Mouse (Mus musculus): ENCODE measurements around the gene Gm20388. TPM values are rescaled to one million over a fixed set of nuclear protein-coding genes. Genes with fewer than 3 reads are reported as not detected.
A peak's percentile ranks its signal among the peaks of the same experiment; 100 is the strongest.
"Not testable (repeated sequence)": the region's sequence is repeated elsewhere in the genome, so short reads cannot be mapped to it uniquely, and the experiment has no call there.

Gene Gm20388
- total RNA-seq, 2 experiments from 2014 or later = 4.4 to 7.8 TPM

DNA sequence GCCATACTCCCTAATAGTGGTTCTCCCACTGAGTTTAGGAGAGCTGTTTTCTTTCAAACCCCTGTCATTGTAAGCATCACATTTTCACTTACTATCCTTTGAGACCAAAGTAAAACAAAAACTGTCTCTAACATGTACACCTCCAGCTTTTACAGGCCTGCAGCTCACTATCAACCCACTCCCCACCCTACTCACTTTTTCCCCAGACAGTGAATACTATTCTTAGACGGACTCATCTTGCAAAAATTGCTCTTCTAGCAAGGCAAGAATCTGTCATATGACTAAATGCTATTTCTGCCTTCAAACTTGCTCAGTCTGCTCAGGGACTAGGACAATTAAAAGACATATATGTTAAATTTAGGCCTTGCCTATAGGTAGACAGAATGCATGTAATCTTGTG, 3714.1 kb downstream of the Gm20388 start:
- peak; percentile 13 to 36 for DNase-seq (ENCODE audit: low spot score in 2 of 2)

DNA sequence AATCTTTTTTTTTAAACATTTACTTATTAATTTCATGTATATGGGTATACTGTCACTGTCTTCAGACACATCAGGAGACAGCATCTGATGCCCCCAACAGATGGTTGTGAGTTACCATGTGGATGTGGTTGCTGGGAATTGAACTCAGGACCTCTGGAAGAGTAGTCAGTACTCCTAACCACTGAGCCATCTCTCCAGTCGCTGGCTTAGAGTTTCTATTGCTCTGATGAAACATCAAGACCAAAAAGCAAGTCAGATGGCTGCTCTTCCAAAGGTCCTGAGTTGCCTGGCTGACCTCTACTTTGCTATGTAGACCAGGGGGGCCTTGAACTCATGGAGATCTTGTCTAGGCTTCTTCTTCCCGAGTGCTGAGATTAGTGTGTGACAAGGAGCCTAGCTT, 3715.1 kb downstream of the Gm20388 start:
- no peak for DNase-seq (ENCODE audit: low spot score in 2 of 2)

DNA sequence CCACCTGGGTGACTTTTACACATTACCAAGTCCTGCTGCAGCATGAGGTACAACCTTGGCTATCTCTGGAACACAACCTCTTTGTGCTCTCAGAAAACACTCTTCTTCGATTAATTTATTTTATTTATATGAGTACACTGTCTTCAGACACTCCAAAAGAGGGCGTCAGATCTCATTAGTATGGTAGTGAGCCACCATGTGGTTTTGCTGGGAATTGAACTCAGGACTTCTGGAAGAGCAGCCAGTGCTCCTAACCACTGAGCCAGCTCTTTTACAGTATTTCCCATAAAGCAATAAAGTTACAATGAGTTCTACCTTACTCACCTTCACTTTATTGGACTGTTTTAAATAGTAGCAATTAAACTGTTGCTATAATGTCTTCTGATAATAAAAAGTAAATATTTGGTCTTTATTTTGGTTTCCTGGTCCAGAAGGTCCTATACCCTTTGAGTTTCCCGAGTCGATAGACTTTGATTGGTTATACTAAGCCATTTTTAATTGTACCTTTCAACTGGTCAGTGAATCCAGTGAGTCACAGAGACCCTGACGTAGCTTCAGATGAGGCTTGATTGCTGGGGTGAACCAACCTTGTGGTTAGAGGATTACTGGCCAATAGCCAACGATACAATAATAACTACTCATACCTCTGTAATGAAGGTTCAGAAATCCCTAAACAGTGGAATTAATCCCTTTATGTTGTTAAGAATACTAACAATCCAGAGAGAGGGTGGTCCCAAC, 3716.9 kb downstream of the Gm20388 start:
- DNase-seq (ENCODE audit: low spot score in 2 of 2) = no peak

DNA sequence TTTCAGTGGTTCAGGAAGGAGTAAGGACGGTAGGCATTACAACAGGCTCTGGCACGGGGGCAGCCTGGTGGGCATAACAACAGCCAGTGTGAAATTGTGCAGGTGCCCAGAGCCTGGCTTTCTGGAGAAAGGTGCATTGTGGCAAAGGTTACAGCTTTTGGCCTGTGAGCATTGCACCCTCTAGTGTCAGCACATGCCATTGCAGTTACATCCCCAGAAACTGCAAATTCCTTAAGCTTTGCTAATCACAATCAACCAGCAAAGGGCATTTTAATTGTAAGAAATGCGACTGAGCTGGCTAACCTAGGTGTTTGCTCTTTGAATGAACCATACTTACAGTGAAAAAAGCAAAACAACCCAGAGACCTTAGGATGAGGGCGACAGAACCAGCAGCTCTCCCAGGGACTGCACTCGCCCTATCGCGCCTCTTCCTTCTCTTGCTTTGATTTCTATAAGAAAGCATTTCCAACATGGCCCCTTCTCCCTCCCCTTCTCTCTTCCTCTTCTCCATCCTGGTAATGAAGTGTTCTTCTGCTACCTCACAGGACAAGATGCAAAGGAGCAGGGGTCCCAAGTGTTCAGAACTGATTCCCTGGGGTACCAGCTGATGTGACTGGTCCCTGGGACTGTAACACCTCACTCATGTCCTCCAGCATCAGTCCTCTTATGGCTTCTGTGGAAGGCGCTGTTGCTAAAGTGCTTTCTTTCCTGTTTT, 3717.8 kb downstream of the Gm20388 start:
- peak; percentile 47 to 49 for DNase-seq (ENCODE audit: low spot score in 2 of 2)

DNA sequence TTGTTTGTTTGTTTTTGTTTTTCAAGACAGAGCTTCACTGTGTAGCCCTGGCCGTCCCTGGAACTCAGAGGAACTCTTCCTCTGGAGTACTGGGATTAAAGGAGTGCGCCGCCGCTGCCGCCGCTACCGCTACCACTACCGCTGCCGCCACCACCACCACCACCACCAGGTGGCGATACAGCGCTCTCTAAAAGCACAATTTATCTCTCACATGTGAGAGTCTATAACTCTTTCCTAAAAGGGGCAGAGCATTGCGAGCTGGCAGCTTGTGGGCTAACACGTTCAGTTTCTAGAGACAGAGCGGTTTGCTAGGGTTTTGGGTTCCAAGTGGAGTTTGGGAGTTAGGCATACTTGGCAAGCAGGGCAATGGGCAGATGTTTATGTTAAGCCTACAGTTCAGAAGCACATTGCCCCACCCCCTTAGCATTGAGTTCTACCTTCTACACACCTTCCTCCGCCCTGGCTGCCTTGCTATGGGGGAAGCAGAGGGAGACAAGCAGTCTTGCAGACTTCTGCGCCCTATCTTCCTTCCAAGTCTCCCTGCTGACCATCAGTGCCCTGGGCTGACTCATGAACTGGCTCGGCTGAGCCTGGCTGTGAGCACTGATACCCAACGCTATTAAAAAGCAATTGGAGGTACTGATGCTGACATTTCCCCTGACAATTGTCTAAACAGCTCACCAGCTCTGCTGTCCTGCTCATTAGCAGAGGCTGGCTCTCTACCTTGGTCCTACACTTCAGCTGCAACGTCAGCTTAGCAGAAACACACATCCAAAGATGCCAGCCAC, 3718.5 kb downstream of the Gm20388 start:
- DNase-seq (ENCODE audit: low spot score in 2 of 2) = peak; percentile 80 to 81

DNA sequence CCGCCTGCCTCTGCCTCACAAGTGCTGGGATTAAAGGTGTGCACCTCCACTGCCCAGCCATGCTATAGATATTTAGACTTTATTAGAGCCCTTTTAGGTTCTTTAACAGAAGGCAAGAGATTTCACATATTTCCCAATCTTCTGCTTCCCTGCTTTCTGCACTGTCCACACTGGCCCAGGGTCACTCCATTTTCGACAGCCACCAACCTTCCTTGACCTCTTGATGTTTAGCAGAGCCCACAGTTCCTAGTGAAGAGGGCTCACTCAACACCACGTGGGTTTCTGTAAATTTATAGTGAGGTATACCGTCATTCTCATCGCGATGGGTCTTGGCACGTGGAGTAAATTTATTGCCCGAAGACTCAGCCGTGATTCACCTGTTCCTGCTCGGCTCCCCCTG, 3719.4 kb downstream of the Gm20388 start:
- no peak for DNase-seq (ENCODE audit: low spot score in 2 of 2)

DNA sequence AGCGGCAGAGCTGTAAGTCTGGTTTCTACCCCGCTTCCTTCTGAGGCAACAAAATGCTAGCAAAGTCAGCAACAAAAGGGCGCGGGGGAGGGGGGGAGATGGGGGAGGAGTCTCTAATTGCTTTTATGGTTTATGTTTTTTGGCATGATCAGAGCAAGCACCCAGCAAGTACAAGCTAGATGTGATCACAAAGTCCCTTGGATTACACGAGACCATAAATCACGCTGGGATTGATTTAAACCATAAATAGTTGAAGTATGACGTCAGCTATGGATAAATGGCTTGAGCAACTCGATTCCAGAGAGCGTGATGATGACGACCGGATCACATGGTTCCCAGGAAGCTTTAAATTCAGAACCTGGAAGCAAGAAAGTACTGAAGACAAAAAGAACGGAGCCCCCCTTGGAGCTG, 3720.2 kb downstream of the Gm20388 start:
- no peak for DNase-seq (ENCODE audit: low spot score in 2 of 2)

DNA sequence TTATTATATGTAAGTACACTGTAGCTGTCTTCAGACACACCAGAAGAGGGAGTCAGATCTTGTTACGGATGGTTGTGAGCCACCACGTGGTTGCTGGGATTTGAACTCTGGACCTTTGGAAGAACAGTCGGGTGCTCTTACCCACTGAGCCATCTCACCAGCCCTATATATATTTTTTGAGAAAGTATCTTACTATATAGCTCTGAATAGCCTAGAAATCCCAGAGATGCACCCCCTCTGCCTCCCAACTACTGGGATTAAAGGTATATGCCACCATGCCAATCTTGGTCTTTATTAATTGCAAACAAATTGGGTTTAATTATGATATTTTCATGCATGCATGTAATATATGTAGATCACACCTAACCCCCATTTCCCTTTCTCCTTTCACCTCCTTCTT, 3721.1 kb downstream of the Gm20388 start:
- not testable (repeated sequence) for DNase-seq (ENCODE audit: low spot score in 2 of 2)

DNA sequence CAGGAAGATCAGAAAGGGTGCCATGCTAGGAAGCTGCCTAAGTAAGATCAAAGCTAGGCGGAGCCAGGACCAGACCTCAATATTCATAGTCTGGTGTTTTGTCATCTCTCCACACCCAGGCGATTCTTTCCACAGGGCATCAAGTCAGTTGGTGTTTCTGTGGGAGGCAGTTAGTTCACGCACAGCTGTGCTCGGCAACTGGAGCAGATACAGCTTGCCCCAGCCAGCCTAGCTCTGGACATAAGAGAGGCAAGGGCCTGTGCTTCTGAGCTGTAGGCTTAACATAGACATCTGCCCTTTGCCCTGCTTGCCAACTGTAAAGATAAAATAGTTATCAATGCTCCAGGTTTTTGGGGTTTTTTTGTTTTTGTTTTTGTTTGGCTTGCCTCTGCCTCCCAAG, 3721.6 kb downstream of the Gm20388 start:
- no peak for DNase-seq (ENCODE audit: low spot score in 2 of 2)

DNA sequence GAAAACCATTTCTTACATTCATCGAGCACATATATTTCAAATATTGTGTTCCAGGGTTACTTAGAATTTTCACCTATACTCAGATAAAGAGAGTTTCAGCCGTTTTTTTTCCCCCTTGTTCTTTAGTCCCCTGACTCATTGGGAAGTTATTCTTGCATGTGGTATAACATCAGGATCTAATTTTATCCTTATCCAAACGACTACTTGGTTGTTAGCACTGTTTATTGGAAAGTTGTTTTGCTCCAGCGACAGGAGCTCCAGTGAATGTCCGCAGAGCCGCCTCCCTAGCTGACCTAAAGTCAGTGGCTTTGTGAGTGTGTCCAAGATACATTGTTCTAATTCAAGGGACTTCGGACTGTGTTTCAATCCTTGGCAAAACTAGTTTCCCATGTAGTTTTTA, 3723.2 kb downstream of the Gm20388 start:
- DNase-seq (ENCODE audit: low spot score in 2 of 2) = no peak

DNA sequence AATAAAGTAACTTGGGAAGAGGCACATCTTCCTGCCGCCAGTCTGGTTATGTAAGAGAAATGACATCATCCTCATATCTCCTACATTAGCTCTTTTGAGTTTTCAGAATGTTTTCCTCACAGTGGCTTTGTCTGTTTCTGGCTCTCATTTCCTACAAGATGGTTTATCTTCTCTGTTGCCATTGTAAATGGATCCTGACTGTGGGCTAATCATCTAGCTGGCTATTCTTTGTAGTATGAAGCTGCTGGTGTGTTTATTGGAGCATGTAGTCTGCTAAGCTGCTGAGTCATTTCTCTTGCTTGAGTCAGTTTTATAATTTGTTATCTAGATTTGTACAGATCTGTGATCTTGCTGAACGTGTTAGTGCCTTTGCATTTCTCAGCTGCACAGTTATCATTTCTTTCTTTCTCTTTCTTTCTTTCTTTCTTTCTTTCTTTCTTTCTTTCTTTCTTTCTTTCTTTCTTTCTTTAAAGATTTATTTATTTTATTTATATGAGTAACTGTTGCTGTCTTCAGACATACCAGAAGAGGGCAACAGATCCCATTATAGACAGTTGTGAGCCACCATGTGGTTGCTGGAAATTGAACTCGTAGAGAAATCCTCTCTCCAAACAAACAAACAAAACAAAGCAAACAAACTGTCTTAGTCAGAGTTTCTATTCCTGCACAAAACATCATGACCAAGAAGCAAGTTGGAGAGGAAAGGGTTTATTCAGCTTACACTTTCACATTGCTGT, 3723.9 kb downstream of the Gm20388 start:
- no peak for DNase-seq (ENCODE audit: low spot score in 2 of 2)

DNA sequence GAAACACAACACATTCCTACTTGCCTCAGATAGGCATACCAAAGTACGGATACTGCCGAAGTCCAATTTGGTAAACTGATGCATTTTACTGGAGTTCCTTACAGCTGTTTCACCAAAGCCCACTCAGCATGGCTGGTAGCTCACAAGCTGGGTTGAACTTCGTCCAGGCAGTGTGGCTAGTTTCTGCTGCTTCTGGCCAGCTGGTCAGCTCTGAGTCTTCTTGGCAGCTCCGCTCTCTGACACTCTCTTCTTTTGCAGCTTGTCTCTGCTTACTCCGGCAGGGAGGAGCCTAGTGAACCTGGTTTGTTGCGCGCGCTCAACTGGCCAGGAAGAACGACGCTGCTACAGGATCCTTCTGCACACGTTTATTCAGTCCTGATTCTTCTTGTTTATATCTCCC, 3725.0 kb downstream of the Gm20388 start:
- no peak for DNase-seq (ENCODE audit: low spot score in 2 of 2)

DNA sequence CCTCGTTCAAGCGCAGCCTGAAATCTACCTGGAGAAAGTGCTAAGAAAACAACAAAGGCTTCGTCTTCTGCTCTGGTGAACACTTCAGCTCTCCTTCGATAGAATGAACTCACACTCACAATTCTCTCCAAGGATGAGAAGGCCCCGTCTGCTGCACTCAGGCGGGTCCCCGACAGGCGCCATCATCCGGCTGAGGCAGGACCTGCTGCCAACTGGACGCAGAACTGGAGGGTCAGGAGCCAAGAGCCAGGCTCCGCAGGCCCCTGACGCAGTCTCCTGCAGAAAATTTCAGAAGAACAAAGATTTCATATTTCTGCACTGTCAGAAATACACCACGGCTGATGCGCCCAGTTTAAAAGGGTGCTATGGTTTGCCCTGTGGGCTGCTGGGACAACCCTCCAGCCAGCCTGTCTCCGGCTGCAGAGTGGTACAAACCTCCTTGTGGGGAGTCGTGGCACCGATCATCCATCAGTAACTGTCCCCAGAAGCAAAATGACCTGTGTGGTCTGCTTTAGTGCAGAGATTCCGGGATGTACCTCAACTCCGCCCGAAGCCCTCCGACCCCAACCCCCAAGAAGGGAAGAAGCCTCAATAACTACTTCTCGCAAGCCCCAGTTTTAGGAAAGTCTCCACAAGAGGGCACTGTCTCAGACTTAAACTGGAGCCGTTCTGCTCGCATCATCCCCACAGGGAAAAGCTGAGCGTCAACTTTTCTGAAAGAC, 3732.8 kb downstream of the Gm20388 start:
- DNase-seq (ENCODE audit: low spot score in 2 of 2) = peak; percentile 55 to 75

DNA sequence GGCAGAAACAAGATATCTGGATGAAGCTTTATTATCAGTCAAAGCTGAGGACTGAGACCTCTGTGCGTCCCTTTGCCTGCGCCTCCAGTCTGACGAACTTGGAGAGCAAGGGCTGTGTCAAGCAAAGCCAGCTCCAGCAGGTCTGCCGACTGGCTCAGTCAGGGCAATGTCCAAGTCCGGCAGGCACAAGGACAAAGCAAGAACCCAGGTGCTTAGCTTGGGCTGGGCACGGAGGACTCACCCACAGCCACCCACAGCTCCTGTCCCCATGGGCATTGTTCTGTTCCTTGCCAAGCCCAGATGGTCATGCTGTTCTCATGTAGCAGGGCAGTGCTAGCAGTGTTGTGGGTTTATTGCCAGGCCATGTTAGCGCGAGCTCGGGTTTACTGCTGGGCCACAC, 3734.6 kb downstream of the Gm20388 start:
- DNase-seq (ENCODE audit: low spot score in 2 of 2) = no peak

DNA sequence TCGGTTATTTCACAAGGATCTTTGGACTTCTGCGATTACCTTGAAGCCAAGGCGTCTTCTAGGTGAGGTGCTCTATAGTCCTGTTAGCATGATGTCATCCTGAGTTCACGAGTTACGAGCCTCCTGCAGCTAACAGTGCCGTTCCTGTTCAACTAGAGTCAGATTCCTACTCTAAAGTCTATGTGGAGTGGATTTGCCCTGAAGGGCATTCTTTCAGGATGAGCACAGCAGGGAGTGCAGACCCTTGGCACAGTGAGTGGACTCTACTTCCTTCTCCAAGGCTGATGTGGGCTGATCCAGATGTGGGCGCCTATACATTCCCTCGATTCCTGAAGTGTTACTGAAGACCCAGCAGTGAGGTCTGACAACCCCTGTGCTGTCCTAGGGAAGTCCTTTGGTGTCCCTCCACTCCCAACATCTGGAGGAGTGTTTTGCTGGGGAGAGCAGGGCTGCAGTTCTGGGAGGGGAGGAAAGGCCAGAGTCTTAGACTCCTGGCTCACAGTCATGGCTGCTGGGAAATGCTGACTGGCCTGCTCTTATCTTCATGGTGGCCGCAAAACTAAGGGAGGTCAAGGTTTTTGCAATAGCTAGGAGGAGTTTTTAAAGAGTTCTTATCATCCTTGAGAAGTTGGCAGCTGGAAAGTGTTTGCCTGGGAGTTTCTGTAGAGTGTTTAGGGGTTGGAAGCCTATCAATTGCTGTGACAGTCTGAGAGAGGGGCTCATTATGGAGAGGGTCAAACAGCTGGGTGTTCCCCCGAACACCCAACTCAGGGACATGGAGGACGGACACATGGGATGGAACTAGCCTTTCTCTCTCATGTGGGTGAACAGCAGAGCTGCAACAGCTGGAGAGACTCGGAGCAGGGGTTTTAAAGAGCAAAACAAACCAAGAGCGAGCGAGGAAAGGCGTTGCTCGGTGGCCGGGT, 3737.9 kb downstream of the Gm20388 start:
- no peak for DNase-seq (ENCODE audit: low spot score in 2 of 2)

DNA sequence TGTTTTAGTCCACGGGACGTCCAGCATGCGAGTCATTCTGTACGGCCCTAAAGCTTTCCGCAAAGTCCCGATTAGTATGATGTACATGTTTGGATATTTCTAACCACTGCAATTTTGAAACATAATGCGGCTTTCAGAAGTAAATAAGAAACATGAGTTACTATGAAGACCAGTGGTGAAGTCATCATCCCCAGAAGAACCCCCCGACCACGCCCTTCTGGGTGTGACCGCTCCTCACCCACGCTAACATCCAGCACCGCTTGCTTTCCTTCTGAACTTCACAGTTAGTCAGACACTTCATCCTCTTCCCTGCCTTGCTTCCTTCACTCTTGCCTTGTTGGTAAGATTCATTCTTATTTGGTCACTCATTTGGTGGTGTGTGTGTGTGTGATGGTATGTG, 3738.8 kb downstream of the Gm20388 start:
- no peak for DNase-seq (ENCODE audit: low spot score in 2 of 2)

DNA sequence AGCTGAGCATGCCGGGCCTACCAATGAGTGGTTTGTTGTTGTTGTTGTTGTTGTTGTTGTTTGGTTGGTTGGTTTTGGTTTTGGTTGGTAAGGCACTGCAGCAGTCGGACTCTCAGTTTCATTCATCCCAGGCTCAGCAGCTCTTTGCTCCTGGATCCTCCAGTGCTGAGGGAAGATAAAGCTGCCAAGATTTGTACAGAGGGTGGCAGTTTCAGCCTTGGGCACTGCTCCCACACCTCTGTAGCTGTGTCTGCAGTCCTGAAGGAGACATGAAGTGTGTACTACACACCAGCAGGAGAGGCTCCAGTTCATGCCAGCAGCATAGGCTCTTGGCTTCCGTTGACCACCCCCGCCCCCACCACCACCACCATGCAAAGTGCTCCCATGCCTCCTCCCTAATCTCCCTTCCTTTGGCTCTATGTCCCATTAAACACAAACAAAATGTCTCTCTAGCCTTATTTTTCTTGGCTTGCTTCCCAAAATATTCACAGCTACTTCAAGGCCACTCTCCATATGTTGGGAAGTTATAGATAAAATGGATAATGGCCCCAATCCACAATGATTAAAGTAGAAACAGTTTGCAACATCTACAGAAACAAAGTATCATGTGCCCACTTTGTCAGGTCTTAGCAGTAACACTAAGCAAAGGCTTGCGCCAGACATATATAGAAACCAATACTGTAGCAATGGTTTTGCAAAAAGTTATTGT, 3740.9 kb downstream of the Gm20388 start:
- DNase-seq (ENCODE audit: low spot score in 2 of 2) = no peak

DNA sequence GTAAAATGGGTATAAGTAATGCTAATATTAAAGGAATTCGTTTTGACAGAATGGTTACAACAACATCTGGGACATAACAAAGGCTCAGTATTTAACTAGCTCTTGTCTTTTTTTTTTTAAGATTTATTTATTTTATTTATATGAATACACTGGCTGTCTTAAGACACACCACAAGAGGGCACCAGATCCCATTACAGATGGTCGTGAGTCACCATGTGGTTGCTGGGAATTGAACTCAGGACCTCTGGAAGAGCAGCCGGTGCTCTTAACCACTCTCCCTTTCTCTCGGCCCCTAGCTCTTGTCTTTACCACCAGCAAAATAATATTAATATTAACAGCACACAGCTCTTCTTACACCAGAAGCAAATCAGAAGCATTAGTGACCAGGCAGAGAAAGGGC, 3742.0 kb downstream of the Gm20388 start:
- no peak for DNase-seq (ENCODE audit: low spot score in 2 of 2)
